Mouse (Mus musculus): ENCODE measurements around the gene Gna14. TPM values are rescaled to one million over a fixed set of nuclear protein-coding genes. Genes with fewer than 3 reads are reported as not detected.

Gene Gna14
- polyA plus RNA-seq, 1 experiment from 2014 or later: 1.7 TPM

- Histone ChIP-seq H3K36me3 (ENCODE audit: poor library complexity, severe bottlenecking) (no peaks in the 10 kb centered on the region), H3K4me2 (peak overlapping the region; percentile 74), H3K27me3 (peaks cover 49% of the 10 kb centered on the region), H3K9me3 (replicated peaks) (no peaks in the 10 kb centered on the region), H3K9ac (peak overlapping the region; percentile 53), H3K4me1 (peaks cover 37% of the 10 kb centered on the region), H3K4me3 (peak overlapping the region; percentile 42), H3K27ac (no peak overlapping the region)
- peak; percentile 42 for ATAC-seq
- 2% methylated on average over 61 of the region's 61 CpGs for WGBS
Measured at GRCm38 (mm10) chr19:16436335-16437169, 990 bp downstream of the Gna14 start.

GRCm38 (mm10) chr19:16437170-16437483 lies 1.6 kb downstream of the Gna14 start:
- WGBS: 12% methylated on average over 4 of the region's 4 CpGs

GRCm38 (mm10) chr19:16437906-16438305 lies 2.3 kb downstream of the Gna14 start:
- H3K9me3 ChIP-seq (replicated peaks): no peaks in the 10 kb centered on the region
- no peaks in the 10 kb centered on the region for H3K36me3 ChIP-seq (ENCODE audit: poor library complexity, severe bottlenecking)
- H3K4me2 ChIP-seq: no peak overlapping the region
- peaks cover 37% of the 10 kb centered on the region for H3K4me1 ChIP-seq
- no peak for ATAC-seq
- no peak overlapping the region for H3K27ac ChIP-seq
- H3K4me3 ChIP-seq: no peak overlapping the region
- peaks cover 49% of the 10 kb centered on the region for H3K27me3 ChIP-seq
- H3K9ac ChIP-seq: no peak overlapping the region
- 54% methylated on average over 5 of the region's 5 CpGs for WGBS

More at GRCm38 (mm10) chr19:16437170-16437483, 1.6 kb downstream of the Gna14 start:
- Histone ChIP-seq H3K4me2 (peak overlapping the region; percentile 74), H3K27ac (no peak overlapping the region), H3K36me3 (ENCODE audit: poor library complexity, severe bottlenecking) (no peaks in the 10 kb centered on the region), H3K4me3 (peak overlapping the region; percentile 42), H3K27me3 (peaks cover 49% of the 10 kb centered on the region), H3K9ac (no peak overlapping the region), H3K9me3 (replicated peaks) (no peaks in the 10 kb centered on the region), H3K4me1 (peaks cover 37% of the 10 kb centered on the region)
- ATAC-seq: no peak

GRCm38 (mm10) chr19:16439278-16439677 lies 3.7 kb downstream of the Gna14 start:
- H3K27me3 ChIP-seq: peaks cover 46% of the 10 kb centered on the region

GRCm38 (mm10) chr19:16439834-16440233 lies 4.3 kb downstream of the Gna14 start:
- no peak for ATAC-seq
- WGBS: 57% methylated on average over 13 of the region's 13 CpGs

More at GRCm38 (mm10) chr19:16439278-16439677, 3.7 kb downstream of the Gna14 start:
- ATAC-seq: no peak
- no peak overlapping the region for H3K27ac ChIP-seq
- H3K36me3 ChIP-seq (ENCODE audit: poor library complexity, severe bottlenecking): no peaks in the 10 kb centered on the region
- 65% methylated on average over 4 of the region's 4 CpGs for WGBS
- peaks cover 37% of the 10 kb centered on the region for H3K4me1 ChIP-seq
- H3K9me3 ChIP-seq (replicated peaks): no peaks in the 10 kb centered on the region
- H3K4me2 ChIP-seq: no peak overlapping the region
- H3K9ac ChIP-seq: no peak overlapping the region
- no peak overlapping the region for H3K4me3 ChIP-seq

GRCm38 (mm10) chr19:16441329-16441728 lies 5.8 kb downstream of the Gna14 start:
- H3K4me3 ChIP-seq: no peak overlapping the region

More at GRCm38 (mm10) chr19:16439834-16440233, 4.3 kb downstream of the Gna14 start:
- H3K4me2 ChIP-seq: no peak overlapping the region
- H3K4me3 ChIP-seq: no peak overlapping the region
- no peaks in the 10 kb centered on the region for H3K9me3 ChIP-seq (replicated peaks)
- H3K4me1 ChIP-seq: peaks cover 37% of the 10 kb centered on the region
- H3K36me3 ChIP-seq (ENCODE audit: poor library complexity, severe bottlenecking): no peaks in the 10 kb centered on the region
- H3K27ac ChIP-seq: no peak overlapping the region
- H3K9ac ChIP-seq: no peak overlapping the region
- H3K27me3 ChIP-seq: peaks cover 42% of the 10 kb centered on the region

GRCm38 (mm10) chr19:16443335-16443734 lies 7.8 kb downstream of the Gna14 start:
- Histone ChIP-seq H3K4me2 (no peak overlapping the region), H3K36me3 (ENCODE audit: poor library complexity, severe bottlenecking) (no peaks in the 10 kb centered on the region), H3K9me3 (replicated peaks) (no peaks in the 10 kb centered on the region), H3K9ac (no peak overlapping the region), H3K4me1 (peaks cover 12% of the 10 kb centered on the region; the same call in 1 of the 2 replicates), H3K27me3 (peaks cover 8% of the 10 kb centered on the region; the same call in 1 of the 2 replicates), H3K4me3 (no peak overlapping the region), H3K27ac (no peak overlapping the region)
- no peak for ATAC-seq
- WGBS: 93% methylated on average over 5 of the region's 5 CpGs

More at GRCm38 (mm10) chr19:16441329-16441728, 5.8 kb downstream of the Gna14 start:
- 89% methylated on average over 6 of the region's 6 CpGs for WGBS
- H3K4me1 ChIP-seq: peaks cover 23% of the 10 kb centered on the region
- no peak overlapping the region for H3K27ac ChIP-seq
- no peak overlapping the region for H3K4me2 ChIP-seq
- H3K36me3 ChIP-seq (ENCODE audit: poor library complexity, severe bottlenecking): no peaks in the 10 kb centered on the region
- H3K9ac ChIP-seq: no peak overlapping the region
- ATAC-seq: no peak
- peaks cover 28% of the 10 kb centered on the region for H3K27me3 ChIP-seq
- no peaks in the 10 kb centered on the region for H3K9me3 ChIP-seq (replicated peaks)

GRCm38 (mm10) chr19:16446612-16447011 lies 11.1 kb downstream of the Gna14 start:
- no peak overlapping the region for H3K27ac ChIP-seq
- ATAC-seq: no peak
- H3K9ac ChIP-seq: no peak overlapping the region
- H3K4me2 ChIP-seq: no peak overlapping the region
- H3K27me3 ChIP-seq: no peaks in the 10 kb centered on the region
- H3K36me3 ChIP-seq (ENCODE audit: poor library complexity, severe bottlenecking): no peaks in the 10 kb centered on the region
- no peaks in the 10 kb centered on the region for H3K9me3 ChIP-seq (replicated peaks)
- WGBS: 90% methylated on average over 6 of the region's 6 CpGs
- no peak overlapping the region for H3K4me3 ChIP-seq
- peaks cover 5% of the 10 kb centered on the region; the same call in 1 of the 2 replicates for H3K4me1 ChIP-seq

GRCm38 (mm10) chr19:16447832-16448621 lies 12.5 kb downstream of the Gna14 start:
- no peak overlapping the region for H3K4me3 ChIP-seq
- no peak overlapping the region for H3K4me2 ChIP-seq
- no peak overlapping the region for H3K27ac ChIP-seq
- H3K4me1 ChIP-seq: peaks cover 5% of the 10 kb centered on the region; the same call in 1 of the 2 replicates
- no peaks in the 10 kb centered on the region for H3K9me3 ChIP-seq (replicated peaks)
- H3K9ac ChIP-seq: no peak overlapping the region
- H3K36me3 ChIP-seq (ENCODE audit: poor library complexity, severe bottlenecking): no peaks in the 10 kb centered on the region
- ATAC-seq: no peak
- no peaks in the 10 kb centered on the region for H3K27me3 ChIP-seq
- 85% methylated on average over 6 of the region's 6 CpGs for WGBS

GRCm38 (mm10) chr19:16448796-16449195 lies 13.2 kb downstream of the Gna14 start:
- no peaks in the 10 kb centered on the region for H3K9me3 ChIP-seq (replicated peaks)
- no peaks in the 10 kb centered on the region for H3K27me3 ChIP-seq
- no peak overlapping the region for H3K4me3 ChIP-seq
- no peak overlapping the region for H3K4me2 ChIP-seq
- peaks cover 5% of the 10 kb centered on the region; the same call in 1 of the 2 replicates for H3K4me1 ChIP-seq
- H3K27ac ChIP-seq: no peak overlapping the region
- no peak overlapping the region for H3K9ac ChIP-seq
- H3K36me3 ChIP-seq (ENCODE audit: poor library complexity, severe bottlenecking): no peaks in the 10 kb centered on the region
- 84% methylated on average over 5 of the region's 5 CpGs for WGBS
- no peak for ATAC-seq

GRCm38 (mm10) chr19:16450824-16451223 lies 15.3 kb downstream of the Gna14 start:
- Histone ChIP-seq H3K36me3 (ENCODE audit: poor library complexity, severe bottlenecking) (no peaks in the 10 kb centered on the region), H3K4me3 (no peak overlapping the region), H3K27me3 (no peaks in the 10 kb centered on the region), H3K4me1 (peaks cover 5% of the 10 kb centered on the region; the same call in 1 of the 2 replicates), H3K4me2 (no peak overlapping the region), H3K9me3 (replicated peaks) (peaks cover 4% of the 10 kb centered on the region; the same call in 1 of the 2 replicates), H3K9ac (no peak overlapping the region), H3K27ac (no peak overlapping the region)
- no peak for ATAC-seq
- WGBS: 58% methylated on average over 3 of the region's 3 CpGs

- Histone ChIP-seq H3K9ac (no peak overlapping the region), H3K36me3 (ENCODE audit: poor library complexity, severe bottlenecking) (no peaks in the 10 kb centered on the region), H3K9me3 (replicated peaks) (peaks cover 4% of the 10 kb centered on the region; the same call in 1 of the 2 replicates), H3K4me1 (peaks cover 4% of the 10 kb centered on the region; the same call in 1 of the 2 replicates), H3K4me3 (no peak overlapping the region), H3K27me3 (no peaks in the 10 kb centered on the region), H3K4me2 (no peak overlapping the region), H3K27ac (no peak overlapping the region)
- ATAC-seq: no peak
- WGBS: 79% methylated on average over 2 of the region's 2 CpGs
Measured at GRCm38 (mm10) chr19:16456181-16456580, 20.6 kb downstream of the Gna14 start.
